In the genomic region with DNA sequence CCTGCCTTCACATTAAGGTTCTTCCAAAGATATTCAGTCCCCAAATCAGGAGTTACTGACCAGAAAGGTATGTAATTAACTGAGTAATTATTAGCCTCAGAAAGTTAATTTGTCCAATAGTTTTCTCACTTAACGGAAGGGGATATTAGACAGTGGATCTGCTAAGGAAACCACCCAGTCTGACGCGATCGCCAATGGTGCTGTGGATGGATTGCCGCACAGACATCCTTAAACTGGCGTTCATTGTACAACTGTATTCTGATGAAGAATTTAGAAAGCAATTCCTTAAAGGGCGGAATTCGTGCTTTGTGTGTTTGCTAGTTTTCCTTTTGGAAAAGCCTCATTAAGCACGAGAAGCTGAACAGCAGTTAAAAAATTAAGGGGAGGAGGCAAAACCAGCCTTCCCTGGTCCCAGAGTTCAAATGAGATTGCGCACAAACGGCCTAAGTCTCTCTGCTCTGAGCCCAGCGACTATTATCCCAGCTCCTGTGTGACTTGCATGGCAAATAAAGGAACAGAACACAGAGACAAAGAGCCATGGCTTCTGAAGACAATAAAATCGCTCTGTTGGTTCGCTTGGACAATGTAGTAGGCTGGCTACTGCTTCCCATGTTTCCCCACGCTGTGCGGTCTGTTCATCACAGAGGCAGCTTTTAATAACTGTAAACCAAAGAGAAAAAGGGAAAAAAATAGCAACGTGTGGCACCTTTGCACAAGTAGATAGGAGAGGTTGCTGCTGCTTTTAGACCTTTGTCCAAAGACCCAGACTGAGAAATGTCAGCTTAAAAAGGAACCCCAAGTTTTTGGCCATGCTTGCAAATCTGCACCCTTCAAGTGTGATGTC, we compare ENCODE assay signal across 13 mouse cellular contexts.
DNase-seq lines count a peak whose midpoint lies in the region; ATAC-seq lines count a peak whose summit lies in the region.
"Had no signal": no experiment of that assay in that cellular context is flagged by ENCODE, and none has a peak within 500 bp of the region (broad histone marks: within the 10 kb centered on the region; RNA-seq: fewer than 3 reads in every experiment).

No protein-coding gene starts in this region.

- H3K27me3 ChIP-seq in neural tube, embryonic 15.5 days (replicated peaks), result no peaks in the 10 kb centered on the region

- no peaks in the 10 kb centered on the region for H3K36me3 ChIP-seq in neural tube, embryonic 15.5 days
- H3K36me3 ChIP-seq: heart, embryonic 10.5 days had no signal

- no peak for DNase-seq in cerebellum, postnatal 36 days
- DNase-seq in right cerebral cortex, postnatal 4 days, result peak; percentile 7
- no peak for DNase-seq in right cerebral cortex, postnatal 14 days
- peak; percentile 20 to 27 for DNase-seq in layer of hippocampus, postnatal 10 days (ENCODE audit: low spot score in 2 of 2)
- DNase-seq in urinary bladder, postnatal 36 days (ENCODE audit: low spot score in 2 of 2), result no peak
- DNase-seq in adrenal gland, postnatal 36 days, result no peak
- DNase-seq: adrenal gland, adult 2 months; kidney, adult 18-20 months; liver, postnatal 0 days had no signal

- peak overlapping the region; percentile 58 for H3K27ac ChIP-seq in neural tube, embryonic 15.5 days (replicated peaks)
- H3K27ac ChIP-seq: heart, embryonic 10.5 days had no signal

- H3K9me3 ChIP-seq in neural tube, embryonic 15.5 days (replicated peaks), result no peaks in the 10 kb centered on the region
- H3K9me3 ChIP-seq: heart, embryonic 10.5 days had no signal

- H3K4me3 ChIP-seq in neural tube, embryonic 15.5 days (replicated peaks), result no peak overlapping the region
- H3K4me3 ChIP-seq: heart, embryonic 10.5 days; myocyte had no signal

- WGBS in neural tube, embryonic 15.5 days, result 25% methylated on average over 17 of the region's 17 CpGs

- H3K9ac ChIP-seq in neural tube, embryonic 15.5 days (replicated peaks), result no peak overlapping the region
- H3K9ac ChIP-seq: liver, postnatal 0 days had no signal

- peaks cover 9% of the 10 kb centered on the region; the same call in 1 of the 2 replicates for H3K4me1 ChIP-seq in neural tube, embryonic 15.5 days

- H3K4me2 ChIP-seq in neural tube, embryonic 15.5 days, result peak overlapping the region; percentile 31

- peak; percentile 36; the same call in 1 of the 2 replicates for ATAC-seq in cerebellum, adult (ENCODE audit: insufficient number of reproducible peaks, low FRiP score, low TSS enrichment)
- peak; percentile 82 for ATAC-seq in neural tube, embryonic 15.5 days (ENCODE audit: low FRiP score)
- ATAC-seq: liver, postnatal 0 days had no signal

Comparison
In these comparisons a context has a peak if more than half of its experiments do, and no peak if none do; other contexts are left out.
1. DNase-seq: peak in right cerebral cortex, postnatal 4 days (single experiment) and layer of hippocampus, postnatal 10 days (2 of 2); none in cerebellum, postnatal 36 days (0 of 2), right cerebral cortex, postnatal 14 days (single experiment), urinary bladder, postnatal 36 days (0 of 2) and adrenal gland, postnatal 36 days (0 of 2).